Mouse (Mus musculus): ENCODE results near the gene Arhgef18. TPM values are rescaled to one million over a fixed set of nuclear protein-coding genes. Genes with fewer than 3 reads are reported as not detected.

Gene Arhgef18
- polyA plus RNA-seq, 1 experiment = not detected

- H3K4me1 ChIP-seq (ENCODE audit: control insufficient read depth, insufficient read depth, low read length) = peaks cover 5% of the 10 kb centered on the region; the same call in 1 of the 2 replicates
- H3K27ac ChIP-seq (ENCODE audit: insufficient read depth, low read depth, low read length) = no peak overlapping the region
- no peak for TF ChIP-seq CTCF (IDR thresholded peaks at IDR 0.05; ENCODE audit: insufficient read depth, low read depth, low read length)
- TF ChIP-seq POLR2A (IDR thresholded peaks at IDR 0.05; ENCODE audit: insufficient read depth, low read depth, low read length) = no peak
- 79% methylated on average over 3 of the region's 3 CpGs for WGBS
- H3K4me3 ChIP-seq (ENCODE audit: insufficient read depth, low read depth, low read length) = no peak overlapping the region
These were observed 33.4 kb downstream of the Arhgef18 start for GRCm38 (mm10) chr8:3426211-3426610.

- Histone ChIP-seq H3K27ac (ENCODE audit: insufficient read depth, low read depth, low read length) (no peak overlapping the region), H3K4me3 (ENCODE audit: insufficient read depth, low read depth, low read length) (no peak overlapping the region)
- WGBS = 85% methylated on average over 2 of the region's 2 CpGs
These were observed 35.6 kb downstream of the Arhgef18 start for GRCm38 (mm10) chr8:3428426-3428825.

GRCm38 (mm10) chr8:3429966-3430365, 37.2 kb downstream of the Arhgef18 start:
- TF ChIP-seq POLR2A (IDR thresholded peaks at IDR 0.05; ENCODE audit: insufficient read depth, low read depth, low read length) (no peak), CTCF (IDR thresholded peaks at IDR 0.05; ENCODE audit: insufficient read depth, low read depth, low read length) (no peak)
- Histone ChIP-seq H3K4me3 (ENCODE audit: insufficient read depth, low read depth, low read length) (no peak overlapping the region), H3K4me1 (ENCODE audit: control insufficient read depth, insufficient read depth, low read length) (peaks cover 5% of the 10 kb centered on the region; the same call in 1 of the 2 replicates), H3K27ac (ENCODE audit: insufficient read depth, low read depth, low read length) (no peak overlapping the region)
- 58% methylated on average over 2 of the region's 2 CpGs for WGBS

More at GRCm38 (mm10) chr8:3428426-3428825, 35.6 kb downstream of the Arhgef18 start:
- H3K4me1 ChIP-seq (ENCODE audit: control insufficient read depth, insufficient read depth, low read length) = peaks cover 5% of the 10 kb centered on the region; the same call in 1 of the 2 replicates
- TF ChIP-seq CTCF (IDR thresholded peaks at IDR 0.05; ENCODE audit: insufficient read depth, low read depth, low read length) = no peak
- no peak for TF ChIP-seq POLR2A (IDR thresholded peaks at IDR 0.05; ENCODE audit: insufficient read depth, low read depth, low read length)

GRCm38 (mm10) chr8:3431113-3431512, 38.3 kb downstream of the Arhgef18 start:
- 83% methylated on average over 3 of the region's 3 CpGs for WGBS
- H3K4me1 ChIP-seq (ENCODE audit: control insufficient read depth, insufficient read depth, low read length) = peaks cover 5% of the 10 kb centered on the region; the same call in 1 of the 2 replicates
- no peak overlapping the region for H3K4me3 ChIP-seq (ENCODE audit: insufficient read depth, low read depth, low read length)

GRCm38 (mm10) chr8:3436492-3436891, 43.7 kb downstream of the Arhgef18 start:
- Histone ChIP-seq H3K4me1 (ENCODE audit: control insufficient read depth, insufficient read depth, low read length) (no peaks in the 10 kb centered on the region), H3K27ac (ENCODE audit: insufficient read depth, low read depth, low read length) (no peak overlapping the region), H3K4me3 (ENCODE audit: insufficient read depth, low read depth, low read length) (no peak overlapping the region)
- WGBS = 86% methylated on average over 6 of the region's 6 CpGs
- TF ChIP-seq CTCF (IDR thresholded peaks at IDR 0.05; ENCODE audit: insufficient read depth, low read depth, low read length) (no peak), POLR2A (IDR thresholded peaks at IDR 0.05; ENCODE audit: insufficient read depth, low read depth, low read length) (no peak)

More at GRCm38 (mm10) chr8:3431113-3431512, 38.3 kb downstream of the Arhgef18 start:
- TF ChIP-seq CTCF (IDR thresholded peaks at IDR 0.05; ENCODE audit: insufficient read depth, low read depth, low read length) (no peak), POLR2A (IDR thresholded peaks at IDR 0.05; ENCODE audit: insufficient read depth, low read depth, low read length) (no peak)
- H3K27ac ChIP-seq (ENCODE audit: insufficient read depth, low read depth, low read length) = no peak overlapping the region

GRCm38 (mm10) chr8:3439510-3439909, 46.7 kb downstream of the Arhgef18 start:
- no peak overlapping the region for H3K4me3 ChIP-seq (ENCODE audit: insufficient read depth, low read depth, low read length)
- no peak overlapping the region for H3K27ac ChIP-seq (ENCODE audit: insufficient read depth, low read depth, low read length)
- TF ChIP-seq CTCF (IDR thresholded peaks at IDR 0.05; ENCODE audit: insufficient read depth, low read depth, low read length) (peak; percentile 38; the same call in 1 of the 2 replicates), POLR2A (IDR thresholded peaks at IDR 0.05; ENCODE audit: insufficient read depth, low read depth, low read length) (no peak)
- 79% methylated on average over 12 of the region's 12 CpGs for WGBS
- H3K4me1 ChIP-seq (ENCODE audit: control insufficient read depth, insufficient read depth, low read length) = no peaks in the 10 kb centered on the region

GRCm38 (mm10) chr8:3449226-3449625, 56.4 kb downstream of the Arhgef18 start:
- WGBS = 86% methylated on average over 2 of the region's 2 CpGs
- Histone ChIP-seq H3K27ac (ENCODE audit: insufficient read depth, low read depth, low read length) (no peak overlapping the region), H3K4me1 (ENCODE audit: control insufficient read depth, insufficient read depth, low read length) (no peaks in the 10 kb centered on the region), H3K4me3 (ENCODE audit: insufficient read depth, low read depth, low read length) (no peak overlapping the region)
- no peak for TF ChIP-seq POLR2A (IDR thresholded peaks at IDR 0.05; ENCODE audit: insufficient read depth, low read depth, low read length)
- TF ChIP-seq CTCF (IDR thresholded peaks at IDR 0.05; ENCODE audit: insufficient read depth, low read depth, low read length) = no peak

- Histone ChIP-seq H3K4me1 (ENCODE audit: control insufficient read depth, insufficient read depth, low read length) (no peaks in the 10 kb centered on the region), H3K27ac (ENCODE audit: insufficient read depth, low read depth, low read length) (no peak overlapping the region), H3K4me3 (ENCODE audit: insufficient read depth, low read depth, low read length) (no peak overlapping the region)
- 31% methylated on average over 5 of the region's 5 CpGs for WGBS
- no peak for TF ChIP-seq POLR2A (IDR thresholded peaks at IDR 0.05; ENCODE audit: insufficient read depth, low read depth, low read length)
- peak; percentile 84 for TF ChIP-seq CTCF (IDR thresholded peaks at IDR 0.05; ENCODE audit: insufficient read depth, low read depth, low read length)
These were observed 57.9 kb downstream of the Arhgef18 start for GRCm38 (mm10) chr8:3450670-3451069.

- no peak overlapping the region for H3K4me3 ChIP-seq (ENCODE audit: insufficient read depth, low read depth, low read length)
- WGBS = 98% methylated on average over 25 of the region's 25 CpGs
- H3K27ac ChIP-seq (ENCODE audit: insufficient read depth, low read depth, low read length) = no peak overlapping the region
- TF ChIP-seq POLR2A (IDR thresholded peaks at IDR 0.05; ENCODE audit: insufficient read depth, low read depth, low read length) = no peak
- no peak for TF ChIP-seq CTCF (IDR thresholded peaks at IDR 0.05; ENCODE audit: insufficient read depth, low read depth, low read length)
- H3K4me1 ChIP-seq (ENCODE audit: control insufficient read depth, insufficient read depth, low read length) = no peaks in the 10 kb centered on the region
These were observed 59.2 kb downstream of the Arhgef18 start for GRCm38 (mm10) chr8:3451992-3452391.
